Mouse (Mus musculus) layer of hippocampus, adult 11-12 months (tissue): ENCODE results near the gene Tank.

Experiments
- DNase-seq: peaks from one replicate; pipeline ENCODE4 v3.0.0; 2022; ENCODE audit warnings: low spot score

The Tank gene

GRCm38 (mm10) chr2:61656421-61657411, 78.3 kb downstream of the Tank start:
- DNase-seq, result peak; percentile 90

- no peak for DNase-seq
Observed at GRCm38 (mm10) chr2:61659254-61659653, 80.9 kb downstream of the Tank start.

- DNase-seq, result no peak
Observed at GRCm38 (mm10) chr2:61662833-61663232, 84.4 kb downstream of the Tank start.

- no peak for DNase-seq
Observed at GRCm38 (mm10) chr2:61663573-61664241, 85.3 kb downstream of the Tank start.

- DNase-seq, result no peak
Observed at GRCm38 (mm10) chr2:61667420-61667819, 89.0 kb downstream of the Tank start.

- peak; percentile 68 for DNase-seq
Observed at GRCm38 (mm10) chr2:61668260-61668659, 89.9 kb downstream of the Tank start.

- no peak for DNase-seq
Observed at GRCm38 (mm10) chr2:61674555-61674954, 96.2 kb downstream of the Tank start.

GRCm38 (mm10) chr2:61681572-61681971, 103.2 kb downstream of the Tank start:
- no peak for DNase-seq

- DNase-seq, result no peak
Observed at GRCm38 (mm10) chr2:61686533-61686932, 108.1 kb downstream of the Tank start.

GRCm38 (mm10) chr2:61689086-61689485, 110.7 kb downstream of the Tank start:
- no peak for DNase-seq
